Comparison of ENCODE assay signal across 8 mouse cellular contexts in genomic region chr12:24710672-24711071, GRCm38 (mm10). TPM values are rescaled to one million over a fixed set of nuclear protein-coding genes. Genes with fewer than 3 reads are reported as not detected.
DNase-seq lines count a peak whose midpoint lies in the region; ATAC-seq and TF ChIP-seq lines count a peak whose summit lies in the region.

No protein-coding gene starts in this region.

- H3K4me1 ChIP-seq in embryonic facial prominence, embryonic 11.5 days (ENCODE audit: control insufficient read depth, insufficient read depth, low read length), result no peaks in the 10 kb centered on the region; the same call in 1 of the 2 replicates
- peaks cover 22% of the 10 kb centered on the region for H3K4me1 ChIP-seq in intestine, embryonic 14.5 days (replicated peaks; ENCODE audit: control insufficient read depth, insufficient read depth, low read length)

- peak overlapping the region; percentile 3 for H3ac ChIP-seq in C2C12 (ENCODE audit: control insufficient read depth, insufficient read length, low read depth)

- intact Hi-C loops in gastrocnemius, adult 2 months (cut with DNase I), result loop anchor here (1.0 kb wide), 1 partner anchor 242 kb away; no protein-coding TSS in a partner anchor

- peak overlapping the region; percentile 17; the same call in 1 of the 2 replicates for H3K4me2 ChIP-seq in embryonic facial prominence, embryonic 11.5 days (ENCODE audit: low read depth, low read length)
- peak overlapping the region; percentile 62 for H3K4me2 ChIP-seq in intestine, embryonic 14.5 days (ENCODE audit: low read length)

- H3K4me3 ChIP-seq in gastrocnemius, adult 2 months, result no peak overlapping the region
- H3K4me3 ChIP-seq in C2C12 (ENCODE audit: insufficient read depth, poor library complexity, severe bottlenecking), result peak overlapping the region; percentile 92
- H3K4me3 ChIP-seq in embryonic facial prominence, embryonic 11.5 days (ENCODE audit: low read depth, low read length), result 0 out of 2 replicates have a peak overlapping the region, but pooled peaks have one; percentile 7
- peak overlapping the region; percentile 6; the same call in 1 of the 2 replicates for H3K4me3 ChIP-seq in intestine, embryonic 14.5 days (ENCODE audit: low read depth, low read length)

- H3K9me3 ChIP-seq in embryonic facial prominence, embryonic 11.5 days (replicated peaks; ENCODE audit: control insufficient read depth, low read length), result no peaks in the 10 kb centered on the region
- H3K9me3 ChIP-seq in intestine, embryonic 14.5 days (ENCODE audit: control insufficient read depth, low read length), result no peaks in the 10 kb centered on the region

- DNase-seq in gastrocnemius, adult 2 months, result no peak
- no peak for DNase-seq in gastrocnemius, postnatal 4 days (ENCODE audit: low spot score in 2 of 2)
- peak; percentile 51 for DNase-seq in embryonic facial prominence, embryonic 11.5 days (ENCODE audit: low spot score)
- no peak for DNase-seq in intestine, embryonic 14.5 days (ENCODE audit: low spot score)
- DNase-seq in naive thymus-derived CD4-positive, alpha-beta T cell, adult 2 months (ENCODE audit: low read depth), result peak; percentile 64
- no peak for DNase-seq in layer of hippocampus, postnatal 14 days (ENCODE audit: low spot score in 2 of 2)

- no peaks in the 10 kb centered on the region for H3K27me3 ChIP-seq in C2C12 (ENCODE audit: control insufficient read depth, insufficient read depth, insufficient read length)
- no peaks in the 10 kb centered on the region for H3K27me3 ChIP-seq in embryonic facial prominence, embryonic 11.5 days (ENCODE audit: control insufficient read depth, insufficient read depth, low read length)
- no peaks in the 10 kb centered on the region for H3K27me3 ChIP-seq in intestine, embryonic 14.5 days (replicated peaks; ENCODE audit: control insufficient read depth, insufficient read depth, low read length)

- no peak overlapping the region for H3K9ac ChIP-seq in embryonic facial prominence, embryonic 11.5 days (replicated peaks; ENCODE audit: low read length)
- H3K9ac ChIP-seq in intestine, embryonic 14.5 days (ENCODE audit: low read length), result no peak overlapping the region

- peaks cover 52% of the 10 kb centered on the region for H3K36me3 ChIP-seq in C2C12 (ENCODE audit: control insufficient read depth, insufficient read depth)
- peaks cover 14% of the 10 kb centered on the region for H3K36me3 ChIP-seq in embryonic facial prominence, embryonic 11.5 days (replicated peaks; ENCODE audit: control insufficient read depth, insufficient read depth, low read depth, low read length)
- peaks cover 45% of the 10 kb centered on the region for H3K36me3 ChIP-seq in intestine, embryonic 14.5 days (ENCODE audit: control insufficient read depth, insufficient read depth, low read length)

- peak overlapping the region; percentile 52 for H3K27ac ChIP-seq in gastrocnemius, adult 2 months
- H3K27ac ChIP-seq in embryonic facial prominence, embryonic 11.5 days (replicated peaks; ENCODE audit: low read depth, low read length), result no peak overlapping the region
- no peak overlapping the region for H3K27ac ChIP-seq in intestine, embryonic 14.5 days (ENCODE audit: low read depth)

- peak; percentile 42 for TF ChIP-seq CTCF in gastrocnemius, adult 2 months (IDR thresholded peaks at IDR 0.05)
- TF ChIP-seq CTCF in C2C12 (IDR thresholded peaks at IDR 0.05; ENCODE audit: control insufficient read depth, insufficient read depth, insufficient read length), result no peak

- 68% methylated on average over 5 of the region's 5 CpGs for WGBS in embryonic facial prominence, embryonic 11.5 days
- 67% methylated on average over 5 of the region's 5 CpGs for WGBS in intestine, embryonic 14.5 days

- ATAC-seq in embryonic facial prominence, embryonic 11.5 days (replicated peaks; ENCODE audit: insufficient number of reproducible peaks, low FRiP score, low TSS enrichment, low read depth), result no peak
- ATAC-seq in intestine, embryonic 14.5 days (replicated peaks; ENCODE audit: low FRiP score, low TSS enrichment, low read depth), result no peak
- no peak for ATAC-seq in erythroid progenitor cell, adult 5-6 weeks (replicated peaks; ENCODE audit: low FRiP score, poor library complexity, severe bottlenecking)

- peaks cover 53% of the 10 kb centered on the region for H3K79me2 ChIP-seq in C2C12 (ENCODE audit: control insufficient read depth, insufficient read depth)

- H3K79me3 ChIP-seq in C2C12 (ENCODE audit: low read depth), result peaks cover 34% of the 10 kb centered on the region

TF ChIP-seq in C2C12, 6 proteins besides CTCF, POLR2A, EP300 and RAD21:
- no peak for TF ChIP-seq MAX (IDR thresholded peaks at IDR 0.05)
- no peak for TF ChIP-seq MYOG (IDR thresholded peaks at IDR 0.05; ENCODE audit: control insufficient read depth, extremely low read depth, insufficient read length)
- TF ChIP-seq CEBPB (IDR thresholded peaks at IDR 0.05; ENCODE audit: low read depth), result no peak
- TF ChIP-seq USF1 (IDR thresholded peaks at IDR 0.05; ENCODE audit: low read depth), result no peak
- no peak for TF ChIP-seq MYOD1 (IDR thresholded peaks at IDR 0.05; ENCODE audit: control insufficient read depth, insufficient read length, low read depth)
- no peak for TF ChIP-seq FOSL1 (IDR thresholded peaks at IDR 0.05; ENCODE audit: insufficient read depth, low read length, poor library complexity, severe bottlenecking)

RNA-seq across cellular contexts. Expression of gene Rrm2, which starts 2.6 kb away (rescaled TPM):
- 1 to 10 TPM in 1 of 2 experiments, under 1 TPM in 1; 0.89 to 1.1 TPM for total RNA-seq in gastrocnemius, adult 2 months (2021)
- total RNA-seq in gastrocnemius, postnatal 4 days (2021), result 10 to 100 TPM; 35.7 to 35.8 TPM
- polyA plus RNA-seq in C2C12 (2012; fragmentation: generic; extraction: Trizol), result 437 TPM
- 364 and 431 TPM in 2 replicates for polyA plus RNA-seq in embryonic facial prominence, embryonic 11.5 days (2014; fragmentation: Nextera tagmentation; extraction: Ambion mirVana)
- 160 and 162 TPM in 2 replicates for polyA plus RNA-seq in intestine, embryonic 14.5 days (2014; fragmentation: Nextera tagmentation; extraction: Ambion mirVana)
- total RNA-seq in erythroid progenitor cell, adult 5-6 weeks (2015; ENCODE audit: low replicate concordance), result 647 and 687 TPM in 2 replicates
- 662 and 846 TPM in 2 replicates for total RNA-seq in erythroid progenitor cell, adult 5-6 weeks (2017; ENCODE audit: low replicate concordance)
- total RNA-seq in layer of hippocampus, postnatal 14 days (2021), result 1 to 10 TPM; 6.3 to 7.6 TPM

RNA-seq across cellular contexts. Expression of gene Cys1, which starts 29.1 kb away (rescaled TPM):
- total RNA-seq in gastrocnemius, adult 2 months (2021), result 1 to 10 TPM; 1.8 to 2.7 TPM
- total RNA-seq in gastrocnemius, postnatal 4 days (2021), result 10 to 100 TPM in 1 of 2 experiments, 1 to 10 TPM in 1; 8.0 to 13.9 TPM
- polyA plus RNA-seq in C2C12 (2012; fragmentation: generic; extraction: Trizol), result 0.36 TPM
- polyA plus RNA-seq in embryonic facial prominence, embryonic 11.5 days (2014; fragmentation: Nextera tagmentation; extraction: Ambion mirVana), result 0.94 and 1.4 TPM in 2 replicates
- 2.1 and 2.6 TPM in 2 replicates for polyA plus RNA-seq in intestine, embryonic 14.5 days (2014; fragmentation: Nextera tagmentation; extraction: Ambion mirVana)
- not detected in 2 replicates for total RNA-seq in erythroid progenitor cell, adult 5-6 weeks (2015; ENCODE audit: low replicate concordance)
- total RNA-seq in erythroid progenitor cell, adult 5-6 weeks (2017; ENCODE audit: low replicate concordance), result 0.39 TPM in 1 of 2 replicates, not detected in the other
- total RNA-seq in layer of hippocampus, postnatal 14 days (2021), result 10 to 100 TPM; 13.4 to 14.2 TPM

RNA-seq across cellular contexts. Expression of gene Klf11, which starts 59.6 kb away (rescaled TPM):
- total RNA-seq in gastrocnemius, adult 2 months (2021), result 1 to 10 TPM; 4.1 to 7.9 TPM
- 10 to 100 TPM; 18.9 to 19.4 TPM for total RNA-seq in gastrocnemius, postnatal 4 days (2021)
- polyA plus RNA-seq in C2C12 (2012; fragmentation: generic; extraction: Trizol), result 3.9 TPM
- polyA plus RNA-seq in embryonic facial prominence, embryonic 11.5 days (2014; fragmentation: Nextera tagmentation; extraction: Ambion mirVana), result 10.4 and 12.8 TPM in 2 replicates
- 12.5 and 15.2 TPM in 2 replicates for polyA plus RNA-seq in intestine, embryonic 14.5 days (2014; fragmentation: Nextera tagmentation; extraction: Ambion mirVana)
- 30.6 and 40.0 TPM in 2 replicates for total RNA-seq in erythroid progenitor cell, adult 5-6 weeks (2015; ENCODE audit: low replicate concordance)
- 46.6 and 52.6 TPM in 2 replicates for total RNA-seq in erythroid progenitor cell, adult 5-6 weeks (2017; ENCODE audit: low replicate concordance)
- 1 to 10 TPM; 4.7 to 6.3 TPM for total RNA-seq in layer of hippocampus, postnatal 14 days (2021)

Comparison
In these comparisons a context has a peak if more than half of its experiments do, and no peak if none do; other contexts are left out.
1. DNase-seq: peak in embryonic facial prominence, embryonic 11.5 days (single experiment) and naive thymus-derived CD4-positive, alpha-beta T cell, adult 2 months (single experiment); none in gastrocnemius, adult 2 months (single experiment), gastrocnemius, postnatal 4 days (0 of 2), intestine, embryonic 14.5 days (single experiment) and layer of hippocampus, postnatal 14 days (0 of 2).
2. RNA of gene Rrm2, which starts 2.6 kb away (total RNA-seq): 647 to 846 TPM in erythroid progenitor cell, adult 5-6 weeks; 35.7 to 35.8 TPM in gastrocnemius, postnatal 4 days, 6.3 to 7.6 TPM in layer of hippocampus, postnatal 14 days and 0.89 to 1.1 TPM in gastrocnemius, adult 2 months; every median in the first group is over 10 times any median in the second.